Mouse (Mus musculus): ENCODE measurements around the gene Morn1.
A peak's percentile ranks its signal among the peaks of the same experiment; 100 is the strongest.

The Morn1 gene

DNA sequence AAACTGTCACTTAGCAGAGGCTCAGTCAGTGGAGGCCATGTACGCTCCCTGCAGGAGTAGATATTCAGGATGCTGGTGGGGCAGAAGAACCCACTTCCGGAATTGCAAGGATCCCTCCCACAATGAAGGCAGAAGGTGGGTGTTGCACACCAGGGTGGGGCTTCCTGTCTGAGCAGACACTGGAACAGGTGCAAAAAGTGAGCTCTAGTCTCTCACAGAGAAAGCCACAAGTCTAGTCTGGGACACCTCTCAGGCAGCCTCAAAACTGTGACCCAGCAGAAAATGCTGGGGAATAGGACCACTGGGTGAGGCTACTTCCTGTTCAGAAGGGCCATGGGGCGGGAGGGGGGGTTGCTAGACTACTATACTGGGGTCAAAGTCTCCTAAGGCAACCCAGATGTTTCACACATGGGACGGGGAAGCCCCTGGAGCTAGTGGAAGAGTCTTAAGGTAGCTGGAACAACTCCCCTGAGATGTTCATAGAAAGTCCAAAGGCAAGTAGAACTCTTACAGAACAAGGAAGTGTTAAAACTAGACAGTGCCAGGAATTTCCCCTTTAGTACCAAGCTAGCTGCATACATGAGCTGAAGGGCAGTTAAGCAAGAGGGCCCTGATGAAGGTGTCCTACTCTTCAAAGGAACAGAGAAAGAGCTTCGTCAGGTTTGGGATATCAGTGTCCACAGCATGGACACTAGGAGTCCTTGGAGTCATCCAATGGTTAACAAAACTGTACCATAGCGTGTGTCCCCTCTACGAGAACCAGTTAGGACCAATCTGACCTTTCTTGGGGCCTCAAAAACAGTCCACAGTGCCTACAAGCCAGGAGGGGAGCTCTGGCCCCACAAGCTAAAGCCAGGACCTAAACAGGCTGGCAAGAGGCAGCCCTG is 76.3 kb downstream of the Morn1 start:
- DNase-seq (ENCODE audit: low read depth), result peak; percentile 88

GRCm38 (mm10) chr4:155163320-155163651 is 76.9 kb downstream of the Morn1 start:
- DNase-seq (ENCODE audit: low read depth), result no peak

DNA sequence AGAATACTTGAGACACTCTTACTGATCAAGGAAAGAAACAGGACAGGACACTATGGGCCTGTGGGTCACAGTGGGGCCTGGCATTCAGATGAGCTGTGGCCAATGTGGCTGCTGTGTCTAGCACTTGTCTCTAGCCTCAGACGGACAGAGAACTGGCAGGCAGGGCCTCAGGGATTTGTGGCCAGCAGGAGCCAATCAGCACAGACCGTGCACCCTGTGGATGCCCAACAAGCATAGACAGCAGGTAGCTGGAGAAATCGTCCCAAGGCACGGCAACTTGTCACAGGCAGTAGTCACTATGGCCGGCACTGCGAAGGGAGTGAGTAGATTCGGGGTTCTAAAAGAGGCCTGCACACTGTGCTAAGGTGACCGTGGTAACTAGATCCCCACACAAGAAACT is 77.3 kb downstream of the Morn1 start:
- DNase-seq (ENCODE audit: low read depth), result peak; percentile 36

GRCm38 (mm10) chr4:155164550-155164949 is 78.2 kb downstream of the Morn1 start:
- no peak for DNase-seq (ENCODE audit: low read depth)

DNA sequence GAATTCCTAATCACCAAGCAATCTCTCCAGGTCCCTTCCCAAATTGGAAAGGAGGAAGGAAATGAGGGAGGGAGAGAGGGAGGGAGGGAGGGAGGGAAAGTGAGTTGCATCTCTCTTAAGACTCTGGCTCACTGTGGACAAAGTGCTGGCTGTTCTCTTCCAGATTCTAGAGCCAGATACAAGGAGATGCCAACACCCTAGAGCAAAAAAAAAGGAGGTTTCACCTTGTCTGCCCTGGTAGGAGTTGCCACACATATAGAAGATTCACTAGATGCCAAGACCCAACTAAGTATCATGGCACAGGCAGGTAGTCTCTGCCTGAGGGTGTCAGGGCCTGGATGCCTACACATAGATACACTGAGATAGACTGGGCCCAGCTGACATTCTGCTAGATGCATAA is 79.5 kb downstream of the Morn1 start:
- DNase-seq (ENCODE audit: low read depth), result no peak

- DNase-seq (ENCODE audit: low read depth), result peak; percentile 77
These were observed 82.5 kb downstream of the Morn1 start for GRCm38 (mm10) chr4:155168835-155169252.

- DNase-seq (ENCODE audit: low read depth), result no peak
These were observed 84.3 kb downstream of the Morn1 start for GRCm38 (mm10) chr4:155170614-155171212.

- DNase-seq (ENCODE audit: low read depth), result peak; percentile 54
These were observed 85.7 kb downstream of the Morn1 start for GRCm38 (mm10) chr4:155171961-155172533.

- DNase-seq (ENCODE audit: low read depth), result no peak
These were observed 86.8 kb downstream of the Morn1 start for GRCm38 (mm10) chr4:155172909-155173821.

GRCm38 (mm10) chr4:155173822-155174785 is 87.7 kb downstream of the Morn1 start:
- DNase-seq (ENCODE audit: low read depth), result no peak

- DNase-seq (ENCODE audit: low read depth), result no peak
These were observed 89.8 kb downstream of the Morn1 start for GRCm38 (mm10) chr4:155176210-155176609.

DNA sequence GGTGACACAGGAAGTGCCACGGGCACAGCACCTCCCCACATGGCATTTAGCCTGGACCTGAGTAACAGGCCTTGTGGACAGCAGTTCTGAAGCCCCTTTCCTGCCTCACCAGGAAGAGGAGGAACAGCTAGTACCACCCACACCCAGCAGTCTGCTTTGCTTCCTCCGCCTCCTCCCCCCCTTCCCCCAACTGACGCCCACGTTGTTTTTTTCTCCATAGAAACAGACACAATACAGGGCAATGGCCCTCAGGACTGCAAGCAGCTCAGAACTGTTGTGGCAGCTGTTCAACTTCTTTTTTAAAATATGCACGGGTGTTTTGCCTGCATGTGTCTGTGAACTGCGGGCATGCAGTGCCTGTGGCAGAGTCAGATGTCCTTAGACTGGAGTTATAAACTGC is 91.9 kb downstream of the Morn1 start:
- DNase-seq (ENCODE audit: low read depth), result peak; percentile 89

GRCm38 (mm10) chr4:155178981-155179512 is 92.7 kb downstream of the Morn1 start:
- DNase-seq (ENCODE audit: low read depth), result peak; percentile 56

GRCm38 (mm10) chr4:155183201-155183600 is 96.8 kb downstream of the Morn1 start:
- DNase-seq (ENCODE audit: low read depth), result no peak

DNA sequence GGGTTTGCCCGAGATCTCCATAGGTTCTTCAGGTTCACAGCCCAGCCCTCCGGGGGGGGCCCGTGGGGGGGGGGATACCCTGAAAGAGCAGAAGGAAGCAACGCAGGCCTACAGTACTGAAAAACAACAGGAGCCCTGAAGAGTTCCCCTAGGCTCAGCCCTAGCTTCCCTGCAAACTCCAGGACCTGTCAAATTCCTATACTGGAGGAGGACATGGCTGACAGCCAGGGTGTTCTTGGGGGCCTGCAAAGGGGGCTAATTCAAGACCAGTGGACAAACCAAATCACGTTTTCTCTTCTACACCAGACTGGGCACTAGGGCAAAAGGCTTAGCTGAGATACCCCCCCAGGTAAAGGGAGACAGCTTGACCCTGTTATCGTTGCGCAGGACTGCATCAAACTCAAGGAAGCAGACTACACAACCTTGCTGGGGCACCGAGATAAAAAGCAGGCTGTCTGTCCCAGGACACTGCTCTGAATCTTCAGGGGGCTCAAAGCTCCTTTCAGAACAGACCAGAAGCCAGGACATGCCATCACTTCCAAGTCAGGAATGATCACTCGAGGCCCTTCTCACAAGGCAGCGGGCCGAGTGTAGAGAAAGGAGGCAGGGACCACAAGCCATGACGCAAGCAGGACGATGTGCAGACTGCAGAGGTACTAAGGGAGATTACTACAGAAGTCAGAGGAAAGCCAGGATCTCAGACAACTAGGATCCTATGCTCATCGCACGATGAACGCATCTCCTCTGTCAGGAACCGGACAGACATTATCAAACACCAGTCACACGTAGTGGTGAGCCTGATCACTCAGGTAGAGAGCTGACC is 98.1 kb downstream of the Morn1 start:
- no peak for DNase-seq (ENCODE audit: low read depth)

GRCm38 (mm10) chr4:155185845-155186244 is 99.5 kb downstream of the Morn1 start:
- no peak for DNase-seq (ENCODE audit: low read depth)

- DNase-seq (ENCODE audit: low read depth), result peak; percentile 30
These were observed 100.9 kb downstream of the Morn1 start for GRCm38 (mm10) chr4:155187192-155187674.

GRCm38 (mm10) chr4:155188341-155188740 is 102.0 kb downstream of the Morn1 start:
- no peak for DNase-seq (ENCODE audit: low read depth)

- no peak for DNase-seq (ENCODE audit: low read depth)
These were observed 102.4 kb downstream of the Morn1 start for GRCm38 (mm10) chr4:155188803-155189202.

GRCm38 (mm10) chr4:155189711-155190139 is 103.3 kb downstream of the Morn1 start:
- DNase-seq (ENCODE audit: low read depth), result no peak

Data from naive thymus-derived CD4-positive, alpha-beta T cell, adult 2 months (primary cell).